11 mouse cellular contexts compared by ENCODE assay signal in the genomic region with DNA sequence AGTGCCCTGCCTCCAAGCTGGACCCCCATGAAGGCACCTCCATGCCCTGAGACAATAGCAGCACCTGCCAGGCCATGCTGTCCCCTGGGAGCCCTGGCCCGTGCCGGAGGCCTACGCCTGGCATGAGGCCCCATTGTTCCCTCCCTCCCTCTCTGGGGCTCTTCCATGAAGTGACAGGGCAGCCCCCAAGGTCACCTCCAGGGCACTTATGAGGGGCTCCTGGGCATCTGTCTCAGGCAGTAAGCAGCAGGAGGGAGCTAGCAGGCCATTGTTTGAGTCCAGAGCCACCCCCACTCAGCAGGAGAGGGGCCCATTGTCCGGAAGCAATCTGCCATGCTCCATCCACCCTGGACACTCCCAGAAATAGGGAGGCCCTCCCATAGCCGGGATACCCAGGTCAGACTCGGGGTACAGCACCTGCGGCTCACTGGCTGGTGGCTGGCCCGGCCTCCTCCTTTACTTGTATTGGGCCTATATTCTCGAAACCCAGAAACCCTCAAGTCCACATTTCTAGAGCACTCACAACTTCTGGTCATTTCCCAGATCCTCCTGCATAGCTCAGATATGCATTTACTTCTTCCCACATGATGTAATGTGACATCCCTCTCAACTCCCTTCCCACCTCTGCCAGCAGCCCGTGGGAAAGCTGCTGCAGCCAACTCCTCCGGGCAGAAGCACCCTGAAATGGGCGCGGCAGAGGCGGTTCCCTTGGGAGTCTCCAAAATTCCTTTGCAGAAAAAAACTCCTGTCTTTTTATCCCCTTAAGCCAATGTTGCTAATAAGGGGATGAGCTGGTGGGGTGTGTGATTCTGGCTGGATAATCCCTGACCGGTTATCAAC. TPM values are rescaled to one million over a fixed set of nuclear protein-coding genes. Genes with fewer than 3 reads are reported as not detected.
A peak's percentile ranks its signal among the peaks of the same experiment; 100 is the strongest.
DNase-seq lines count a peak whose midpoint lies in the region; ATAC-seq lines count a peak whose summit lies in the region.
"Had no signal": no experiment of that assay in that cellular context is flagged by ENCODE, and none has a peak within 500 bp of the region (broad histone marks: within the 10 kb centered on the region; RNA-seq: fewer than 3 reads in every experiment).

No protein-coding gene starts in this region.

- no peaks in the 10 kb centered on the region for H3K27me3 ChIP-seq in hindbrain, embryonic 11.5 days (ENCODE audit: control insufficient read depth, insufficient read depth, low read length)
- no peaks in the 10 kb centered on the region for H3K27me3 ChIP-seq in hindbrain, embryonic 16.5 days (replicated peaks; ENCODE audit: control insufficient read depth, insufficient read depth, low read length)
- H3K27me3 ChIP-seq in embryonic facial prominence, embryonic 10.5 days (replicated peaks; ENCODE audit: low read depth, poor library complexity, severe bottlenecking): peaks cover 54% of the 10 kb centered on the region

- DNase-seq in hindbrain, embryonic 11.5 days (ENCODE audit: low spot score): peak; percentile 41
- DNase-seq in right cerebral cortex, adult 18-20 months: peak; percentile 33
- DNase-seq in right cerebral cortex, postnatal 10 days (ENCODE audit: low spot score in 2 of 2): no peak
- DNase-seq in embryonic facial prominence, embryonic 10.5 days (ENCODE audit: low spot score): no peak
- no peak for DNase-seq in cerebellum, adult 11-12 months
- no peak for DNase-seq in cerebellum, postnatal 10 days
- DNase-seq: kidney, postnatal 14 days; layer of hippocampus, postnatal 36 days; thymus, adult 18-20 months had no signal

- H3K4me1 ChIP-seq in hindbrain, embryonic 11.5 days (replicated peaks; ENCODE audit: control insufficient read depth, insufficient read depth, low read length): peaks cover 7% of the 10 kb centered on the region; the same call in 1 of the 2 replicates
- peaks cover 9% of the 10 kb centered on the region for H3K4me1 ChIP-seq in hindbrain, embryonic 16.5 days (ENCODE audit: control insufficient read depth, insufficient read depth, low read depth, low read length)
- peaks cover 68% of the 10 kb centered on the region for H3K4me1 ChIP-seq in embryonic facial prominence, embryonic 10.5 days

- no peak overlapping the region for H3K9ac ChIP-seq in hindbrain, embryonic 11.5 days (ENCODE audit: low read depth, low read length)
- H3K9ac ChIP-seq in hindbrain, embryonic 16.5 days (ENCODE audit: low read depth, low read length): no peak overlapping the region

- no peaks in the 10 kb centered on the region for H3K36me3 ChIP-seq in hindbrain, embryonic 11.5 days (ENCODE audit: control insufficient read depth, insufficient read depth, low read length)
- no peaks in the 10 kb centered on the region for H3K36me3 ChIP-seq in hindbrain, embryonic 16.5 days (ENCODE audit: control insufficient read depth, insufficient read depth, low read length)
- no peaks in the 10 kb centered on the region for H3K36me3 ChIP-seq in embryonic facial prominence, embryonic 10.5 days (replicated peaks)

- H3K9me3 ChIP-seq in hindbrain, embryonic 11.5 days (ENCODE audit: control insufficient read depth, low read length): no peaks in the 10 kb centered on the region
- no peaks in the 10 kb centered on the region for H3K9me3 ChIP-seq in hindbrain, embryonic 16.5 days (ENCODE audit: control insufficient read depth, low read length)
- no peaks in the 10 kb centered on the region for H3K9me3 ChIP-seq in embryonic facial prominence, embryonic 10.5 days

- peak; percentile 39 for ATAC-seq in hindbrain, embryonic 11.5 days (ENCODE audit: low FRiP score)
- ATAC-seq in hindbrain, embryonic 16.5 days: no peak

- H3K4me3 ChIP-seq in hindbrain, embryonic 11.5 days (ENCODE audit: low read depth, low read length): no peak overlapping the region
- H3K4me3 ChIP-seq in hindbrain, embryonic 16.5 days (ENCODE audit: low read length): no peak overlapping the region
- H3K4me3 ChIP-seq in embryonic facial prominence, embryonic 10.5 days: no peak overlapping the region

- H3K27ac ChIP-seq in hindbrain, embryonic 11.5 days (ENCODE audit: low read depth, low read length): no peak overlapping the region
- no peak overlapping the region for H3K27ac ChIP-seq in hindbrain, embryonic 16.5 days (ENCODE audit: low read depth, low read length)
- peak overlapping the region; percentile 81 for H3K27ac ChIP-seq in embryonic facial prominence, embryonic 10.5 days (replicated peaks)

- 39% methylated on average over 15 of the region's 15 CpGs for WGBS in hindbrain, embryonic 11.5 days
- WGBS in hindbrain, embryonic 16.5 days: 27% methylated on average over 15 of the region's 15 CpGs
- 38% methylated on average over 15 of the region's 15 CpGs for WGBS in embryonic facial prominence, embryonic 10.5 days

- H3K4me2 ChIP-seq in hindbrain, embryonic 11.5 days (replicated peaks; ENCODE audit: low read depth, low read length): no peak overlapping the region
- H3K4me2 ChIP-seq in hindbrain, embryonic 16.5 days (ENCODE audit: low read length): no peak overlapping the region

RNA-seq across cellular contexts. Expression of a gene that starts 30.9 kb away (rescaled TPM):
- 0.97 TPM in 1 of 2 replicates, not detected in the other for polyA plus RNA-seq in hindbrain, embryonic 11.5 days (2014; fragmentation: Nextera tagmentation; extraction: Ambion mirVana)
- polyA plus RNA-seq in hindbrain, embryonic 16.5 days (2015; fragmentation: Nextera tagmentation; extraction: Ambion mirVana): not detected in 2 replicates
- 0.72 TPM in 1 of 2 replicates, not detected in the other for polyA plus RNA-seq in embryonic facial prominence, embryonic 10.5 days (2016; fragmentation: Nextera tagmentation; extraction: Ambion mirVana)
- polyA plus RNA-seq: lung, embryonic 16.5 days had no signal

Comparison
In these comparisons a context has a peak if more than half of its experiments do, and no peak if none do; other contexts are left out.
1. DNase-seq: peak in hindbrain, embryonic 11.5 days (single experiment) and right cerebral cortex, adult 18-20 months (single experiment); none in right cerebral cortex, postnatal 10 days (0 of 2), embryonic facial prominence, embryonic 10.5 days (single experiment), cerebellum, adult 11-12 months (single experiment) and cerebellum, postnatal 10 days (0 of 2).